Comparison of ENCODE assay signal across 9 mouse cellular contexts in genomic region chr10:105572301-105572700, GRCm38 (mm10). TPM values are rescaled to one million over a fixed set of nuclear protein-coding genes. Genes with fewer than 3 reads are reported as not detected.
DNase-seq lines count a peak whose midpoint lies in the region; ATAC-seq lines count a peak whose summit lies in the region.
"Had no signal": no experiment of that assay in that cellular context is flagged by ENCODE, and none has a peak within 500 bp of the region (broad histone marks: within the 10 kb centered on the region; RNA-seq: fewer than 3 reads in every experiment).

No protein-coding gene starts in this region.

- no peak for DNase-seq in heart, postnatal 25 days (ENCODE audit: low spot score)
- no peak for DNase-seq in urinary bladder, postnatal 10 days (ENCODE audit: low spot score)
- no peak for DNase-seq in layer of hippocampus, postnatal 25 days (ENCODE audit: extremely low spot score in 1 of 2, low spot score in 1 of 2)
- DNase-seq in urinary bladder, postnatal 25 days (ENCODE audit: low spot score), result no peak
- DNase-seq: thymus, postnatal 4 days had no signal

- H3K9me3 ChIP-seq in heart, embryonic 14.5 days (ENCODE audit: control insufficient read depth, low read length), result no peaks in the 10 kb centered on the region
- H3K9me3 ChIP-seq in embryonic facial prominence, embryonic 12.5 days, result no peaks in the 10 kb centered on the region
- no peaks in the 10 kb centered on the region for H3K9me3 ChIP-seq in hindbrain, embryonic 16.5 days (ENCODE audit: control insufficient read depth, low read length)
- H3K9me3 ChIP-seq in midbrain, embryonic 15.5 days, result no peaks in the 10 kb centered on the region

- peak overlapping the region; percentile 82 for H3K9ac ChIP-seq in heart, embryonic 14.5 days (ENCODE audit: low read length)
- H3K9ac ChIP-seq in embryonic facial prominence, embryonic 12.5 days, result peak overlapping the region; percentile 31; the same call in 1 of the 2 replicates
- peak overlapping the region; percentile 39; the same call in 1 of the 2 replicates for H3K9ac ChIP-seq in hindbrain, embryonic 16.5 days (ENCODE audit: low read depth, low read length)
- H3K9ac ChIP-seq in midbrain, embryonic 15.5 days, result no peak overlapping the region

- H3K4me3 ChIP-seq in heart, embryonic 14.5 days (ENCODE audit: control insufficient read depth in 1 of 2, insufficient read depth in 1 of 2, low read depth in 1 of 2, low read length in 2 of 2), result peak overlapping the region in 1 of 2 experiments; percentile 85; a peak in 2 of 4 replicates
- peak overlapping the region; percentile 64 for H3K4me3 ChIP-seq in embryonic facial prominence, embryonic 12.5 days
- H3K4me3 ChIP-seq in hindbrain, embryonic 16.5 days (ENCODE audit: low read length), result peak overlapping the region; percentile 70
- peak overlapping the region; percentile 89 for H3K4me3 ChIP-seq in midbrain, embryonic 15.5 days

- no peaks in the 10 kb centered on the region for H3K27me3 ChIP-seq in heart, embryonic 14.5 days (ENCODE audit: control insufficient read depth, insufficient read depth, low read length)
- no peaks in the 10 kb centered on the region for H3K27me3 ChIP-seq in embryonic facial prominence, embryonic 12.5 days
- H3K27me3 ChIP-seq in hindbrain, embryonic 16.5 days (replicated peaks; ENCODE audit: control insufficient read depth, insufficient read depth, low read length), result no peaks in the 10 kb centered on the region; the same call in 1 of the 2 replicates
- no peaks in the 10 kb centered on the region for H3K27me3 ChIP-seq in midbrain, embryonic 15.5 days (replicated peaks)

- no peak for ATAC-seq in heart, embryonic 14.5 days (ENCODE audit: insufficient number of reproducible peaks, insufficient read depth, low FRiP score, low read depth)
- no peak for ATAC-seq in embryonic facial prominence, embryonic 12.5 days (ENCODE audit: insufficient number of reproducible peaks, insufficient read depth, low FRiP score, low TSS enrichment)
- ATAC-seq in hindbrain, embryonic 16.5 days, result no peak
- ATAC-seq in midbrain, embryonic 15.5 days (replicated peaks), result no peak

- intact Hi-C loops in heart, postnatal 25 days (cut with DNase I), result loop anchor here (5.0 to 10.0 kb wide), 2 partner anchors 70 to 1588 kb away; no protein-coding TSS in a partner anchor

- peaks cover 5 to 19% of the 10 kb centered on the region in 2 experiments; a peak in 2 of 4 replicates for H3K4me1 ChIP-seq in heart, embryonic 14.5 days (ENCODE audit: control insufficient read depth in 2 of 2, insufficient read depth in 2 of 2, low read length in 2 of 2)
- H3K4me1 ChIP-seq in embryonic facial prominence, embryonic 12.5 days, result no peaks in the 10 kb centered on the region
- peaks cover 13% of the 10 kb centered on the region for H3K4me1 ChIP-seq in hindbrain, embryonic 16.5 days (ENCODE audit: control insufficient read depth, insufficient read depth, low read depth, low read length)
- H3K4me1 ChIP-seq in midbrain, embryonic 15.5 days, result peaks cover 20% of the 10 kb centered on the region

- H3K27ac ChIP-seq in heart, embryonic 14.5 days (replicated peaks in 1 of 2; ENCODE audit: control insufficient read depth in 1 of 2, insufficient read depth in 1 of 2, low read depth in 2 of 2, low read length in 2 of 2), result no peak overlapping the region
- H3K27ac ChIP-seq in embryonic facial prominence, embryonic 12.5 days, result no peak overlapping the region
- H3K27ac ChIP-seq in hindbrain, embryonic 16.5 days (ENCODE audit: low read depth, low read length), result no peak overlapping the region
- H3K27ac ChIP-seq in midbrain, embryonic 15.5 days, result no peak overlapping the region

- WGBS in heart, embryonic 14.5 days, result 58% methylated on average over 7 of the region's 7 CpGs
- 40% methylated on average over 7 of the region's 7 CpGs for WGBS in embryonic facial prominence, embryonic 12.5 days
- WGBS in hindbrain, embryonic 16.5 days, result 25% methylated on average over 7 of the region's 7 CpGs
- 13% methylated on average over 7 of the region's 7 CpGs for WGBS in midbrain, embryonic 15.5 days

- peak overlapping the region; percentile 95 for H3K4me2 ChIP-seq in heart, embryonic 14.5 days (ENCODE audit: low read length)
- H3K4me2 ChIP-seq in embryonic facial prominence, embryonic 12.5 days (replicated peaks), result peak overlapping the region; percentile 82
- H3K4me2 ChIP-seq in hindbrain, embryonic 16.5 days (ENCODE audit: low read length), result peak overlapping the region; percentile 87
- peak overlapping the region; percentile 59 for H3K4me2 ChIP-seq in midbrain, embryonic 15.5 days

- no peaks in the 10 kb centered on the region for H3K36me3 ChIP-seq in heart, embryonic 14.5 days (ENCODE audit: control insufficient read depth, insufficient read depth, low read length)
- no peaks in the 10 kb centered on the region for H3K36me3 ChIP-seq in embryonic facial prominence, embryonic 12.5 days
- no peaks in the 10 kb centered on the region for H3K36me3 ChIP-seq in hindbrain, embryonic 16.5 days (ENCODE audit: control insufficient read depth, insufficient read depth, low read length)
- no peaks in the 10 kb centered on the region for H3K36me3 ChIP-seq in midbrain, embryonic 15.5 days (replicated peaks)

RNA-seq across cellular contexts. Expression of gene Tmtc2, which starts 1.9 kb away (rescaled TPM):
- 2.5 and 3.3 TPM in 2 replicates for polyA plus RNA-seq in heart, embryonic 14.5 days (2014; fragmentation: Nextera tagmentation; extraction: Ambion mirVana)
- 1 to 10 TPM; 3.3 to 3.8 TPM for total RNA-seq in heart, postnatal 25 days (2021)
- polyA plus RNA-seq in embryonic facial prominence, embryonic 12.5 days (2016; fragmentation: Nextera tagmentation; extraction: Ambion mirVana), result 16.9 and 18.1 TPM in 2 replicates
- polyA plus RNA-seq in hindbrain, embryonic 16.5 days (2015; fragmentation: Nextera tagmentation; extraction: Ambion mirVana), result 7.2 and 7.3 TPM in 2 replicates
- polyA plus RNA-seq in midbrain, embryonic 15.5 days (2015; fragmentation: Nextera tagmentation; extraction: Ambion mirVana), result 8.5 and 8.9 TPM in 2 replicates
- total RNA-seq in layer of hippocampus, postnatal 25 days (2021), result 10 to 100 TPM; 10.5 to 11.9 TPM
